Mouse (Mus musculus) CH12.LX (cell line): Measurements from ENCODE around the gene Spast.

ENCODE experiments used
- BHLHE40 ChIP-seq: IDR thresholded peaks from 2 replicates; pipeline ENCODE4 v1.6.1; 2011; ENCODE audit warnings: mild to moderate bottlenecking, low read depth, low read length, improper control_type of control experiment
- CTCF ChIP-seq, 2 experiments: IDR thresholded peaks in 1 of 2; conservative IDR thresholded peaks in 1 of 2; 2 replicates each; pipeline ENCODE4 v1.5.1; 2011 to 2012; ENCODE audit warnings: low read depth in 2 of 2, low read length in 2 of 2, improper control_type of control experiment in 1 of 2, inconsistent platforms in 1 of 2, mild to moderate bottlenecking in 1 of 2, moderate library complexity in 1 of 2
- E2F4 ChIP-seq: IDR thresholded peaks from 2 replicates; pipeline ENCODE4 v1.6.1; 2011; ENCODE audit warnings: low read depth, low read length, improper control_type of control experiment; ENCODE audit not compliant: insufficient replicate concordance
- EP300 ChIP-seq: IDR thresholded peaks from 2 replicates; pipeline ENCODE4 v1.6.1; 2011; ENCODE audit warnings: low read length, improper control_type of control experiment
- KAT2A ChIP-seq: IDR thresholded peaks from 2 replicates; pipeline ENCODE4 v1.6.1; 2012; ENCODE audit warnings: low read length, improper control_type of control experiment, inconsistent platforms; ENCODE audit not compliant: insufficient replicate concordance
- MAX ChIP-seq: IDR thresholded peaks from 2 replicates; pipeline ENCODE4 v1.6.1; 2011; ENCODE audit warnings: low read length, improper control_type of control experiment
- PAX5 ChIP-seq: IDR thresholded peaks from 2 replicates; pipeline ENCODE4 v1.6.1; 2012; ENCODE audit warnings: low read length, inconsistent platforms, mixed read lengths
- RAD21 ChIP-seq: IDR thresholded peaks from 2 replicates; pipeline ENCODE4 v1.6.1; 2011; ENCODE audit warnings: low read depth, mild to moderate bottlenecking, low read length, improper control_type of control experiment, moderate library complexity
- ZMIZ1 ChIP-seq: IDR thresholded peaks from 2 replicates; pipeline ENCODE4 v1.6.1; 2012; ENCODE audit warnings: low read depth, mild to moderate bottlenecking, inconsistent platforms, low read length, improper control_type of control experiment
- ZNF384 ChIP-seq: IDR thresholded peaks from 2 replicates; pipeline ENCODE4 v1.6.1; 2012; ENCODE audit warnings: low read depth, low read length, improper control_type of control experiment, inconsistent platforms

GRCm38 (mm10) chr17:74338225-74338931 lies 409 bp upstream of the Spast start:
- TF ChIP-seq PAX5 (no peak), E2F4 (no peak), RAD21 (no peak), KAT2A (no peak), MAX (0 out of 2 replicates have a peak, but pooled peaks have one; percentile 14), BHLHE40 (peak; percentile 50; the same call in 1 of the 2 replicates), CTCF (conservative IDR thresholded peaks at IDR 0.05 in 1 of 2, IDR thresholded peaks at IDR 0.05 in 1 of 2; ENCODE audit: low read depth in 2 of 2, low read length in 2 of 2) (no peak), EP300 (no peak), ZNF384 (no peak), ZMIZ1 (peak; percentile 72)
